Mouse (Mus musculus) CH12.LX (cell line): ENCODE results near the gene Wdr95.

Experiments
- CHD2 ChIP-seq: IDR thresholded peaks from 2 replicates; pipeline ENCODE4 v1.6.1; 2011; ENCODE audit warnings: low read length, improper control_type of control experiment
- CTCF ChIP-seq, 2 experiments: IDR thresholded peaks in 1 of 2; conservative IDR thresholded peaks in 1 of 2; 2 replicates each; pipeline ENCODE4 v1.5.1; 2011 to 2012; ENCODE audit warnings: low read depth in 2 of 2, low read length in 2 of 2, improper control_type of control experiment in 1 of 2, inconsistent platforms in 1 of 2, mild to moderate bottlenecking in 1 of 2, moderate library complexity in 1 of 2
- EP300 ChIP-seq: IDR thresholded peaks from 2 replicates; pipeline ENCODE4 v1.6.1; 2011; ENCODE audit warnings: low read length, improper control_type of control experiment
- ETS1 ChIP-seq: conservative IDR thresholded peaks from 2 replicates; pipeline ENCODE4 v1.6.1; 2012; ENCODE audit warnings: low read depth, mild to moderate bottlenecking, inconsistent platforms, low read length, improper control_type of control experiment, moderate library complexity
- JUN ChIP-seq: IDR thresholded peaks from 2 replicates; pipeline ENCODE4 v1.6.1; 2011; ENCODE audit warnings: low read depth, mild to moderate bottlenecking, low read length, improper control_type of control experiment, moderate library complexity; ENCODE audit not compliant: insufficient read depth
- MAX ChIP-seq: IDR thresholded peaks from 2 replicates; pipeline ENCODE4 v1.6.1; 2011; ENCODE audit warnings: low read length, improper control_type of control experiment
- POLR2A ChIP-seq: IDR thresholded peaks from 2 replicates; pipeline ENCODE4 v1.6.1; 2011; ENCODE audit warnings: low read depth, mild to moderate bottlenecking, improper control_type of control experiment, low read length
- RAD21 ChIP-seq: IDR thresholded peaks from 2 replicates; pipeline ENCODE4 v1.6.1; 2011; ENCODE audit warnings: low read depth, mild to moderate bottlenecking, low read length, improper control_type of control experiment, moderate library complexity
- ZMIZ1 ChIP-seq: IDR thresholded peaks from 2 replicates; pipeline ENCODE4 v1.6.1; 2012; ENCODE audit warnings: low read depth, mild to moderate bottlenecking, inconsistent platforms, low read length, improper control_type of control experiment

DNA sequence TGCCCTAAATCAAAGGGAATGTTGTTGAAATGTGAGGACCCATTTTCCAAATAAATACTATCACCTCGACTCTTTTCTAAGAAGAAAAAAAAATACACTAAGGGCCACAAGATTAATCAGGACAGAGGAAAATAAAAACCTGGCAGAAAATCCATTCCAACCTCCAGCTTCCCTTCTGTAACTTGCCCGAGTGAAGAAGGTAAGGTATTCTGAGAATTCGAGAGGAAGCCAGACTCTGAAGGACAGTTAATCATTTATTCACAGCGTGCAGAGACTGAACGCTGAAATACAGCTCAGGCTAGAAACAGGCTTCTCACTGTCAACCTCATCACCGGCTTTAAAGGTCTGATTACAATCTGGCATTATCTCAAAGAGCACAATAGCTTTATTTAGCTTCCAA, 94.2 kb downstream of the Wdr95 start:
- TF ChIP-seq JUN: no peak
- no peak for TF ChIP-seq EP300
- no peak for TF ChIP-seq MAX
- TF ChIP-seq CHD2: no peak
- no peak for TF ChIP-seq RAD21
- TF ChIP-seq POLR2A: no peak
- no peak for TF ChIP-seq CTCF (conservative IDR thresholded peaks at IDR 0.05 in 1 of 2, IDR thresholded peaks at IDR 0.05 in 1 of 2; ENCODE audit: low read depth in 2 of 2, low read length in 2 of 2)
- TF ChIP-seq ETS1: no peak
- no peak for TF ChIP-seq ZMIZ1
